Mouse (Mus musculus): ENCODE results near the gene Itgb6.

GRCm38 (mm10) chr2:60550521-60550920 lies 171.9 kb downstream of the Itgb6 start:
- no peak for TF ChIP-seq POLR2A (IDR thresholded peaks at IDR 0.05; ENCODE audit: borderline replicate concordance, low read depth, low read length)
- no peak for TF ChIP-seq CTCF (IDR thresholded peaks at IDR 0.05; ENCODE audit: low read depth, low read length)
